Mouse (Mus musculus): ENCODE results near the gene 4930432K21Rik. TPM values are rescaled to one million over a fixed set of nuclear protein-coding genes. Genes with fewer than 3 reads are reported as not detected.

4930432K21Rik gene
- polyA plus RNA-seq, 1 experiment from 2014 or later = 1.2 TPM

DNA sequence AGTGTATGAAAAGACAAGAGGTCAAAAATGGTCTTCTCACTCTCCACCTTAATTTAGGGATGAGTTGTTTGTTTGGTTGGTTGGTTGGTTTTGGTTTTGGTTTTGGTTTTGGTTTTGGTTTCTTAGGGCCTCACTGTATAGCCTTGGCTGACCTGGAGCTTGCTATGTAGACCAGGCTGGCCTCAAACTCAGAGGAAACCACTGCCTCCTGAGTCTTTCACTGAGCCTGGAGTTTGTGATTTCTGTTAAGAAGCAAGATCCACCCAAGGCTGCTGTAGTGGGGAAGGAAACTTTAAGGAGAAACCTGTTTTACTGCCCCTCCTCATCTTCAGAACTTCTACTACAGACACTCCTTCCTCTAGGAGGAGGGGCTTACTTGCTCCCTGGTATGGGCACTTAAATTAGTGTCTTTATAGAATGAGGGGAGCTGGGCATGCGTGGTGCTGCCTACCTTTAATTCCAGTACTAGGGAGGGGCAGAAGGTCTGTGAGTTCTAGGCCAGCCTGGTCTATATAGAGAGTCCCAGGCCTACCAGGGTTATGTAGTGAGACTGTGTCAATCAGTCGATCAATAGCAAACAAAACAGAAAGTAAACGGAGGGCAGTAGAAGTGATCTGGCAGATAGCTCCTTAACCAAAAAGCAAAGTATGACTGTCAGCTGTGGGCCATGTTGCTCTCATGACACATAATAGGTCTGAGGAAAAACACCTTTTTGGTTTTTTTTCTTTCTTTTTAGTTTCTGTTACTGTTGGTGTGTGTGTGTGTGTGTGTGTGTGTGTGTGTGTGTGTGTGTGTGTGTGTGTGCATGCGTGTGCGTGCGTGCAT lies 41.4 kb upstream of the 4930432K21Rik start:
- no peaks in the 10 kb centered on the region for H3K27me3 ChIP-seq (ENCODE audit: control insufficient read depth, insufficient read depth, low read length)
- H3K36me3 ChIP-seq (ENCODE audit: control insufficient read depth, insufficient read depth) = peaks cover 6% of the 10 kb centered on the region; the same call in 1 of the 2 replicates
- H3K9me3 ChIP-seq (replicated peaks; ENCODE audit: control insufficient read depth, low read length) = no peaks in the 10 kb centered on the region
- H3K4me3 ChIP-seq (ENCODE audit: low read length) = no peak overlapping the region
- no peak overlapping the region for H3K9ac ChIP-seq (ENCODE audit: low read length)
- 89% methylated on average over 6 of the region's 6 CpGs for WGBS
- H3K4me1 ChIP-seq (ENCODE audit: control insufficient read depth, insufficient read depth, low read length) = peaks cover 13% of the 10 kb centered on the region
- no peak overlapping the region for H3K4me2 ChIP-seq (ENCODE audit: low read depth, low read length)
- H3K27ac ChIP-seq (ENCODE audit: low read length) = no peak overlapping the region
- no peak for ATAC-seq (replicated peaks; ENCODE audit: extremely low read depth, insufficient read depth, low FRiP score)

DNA sequence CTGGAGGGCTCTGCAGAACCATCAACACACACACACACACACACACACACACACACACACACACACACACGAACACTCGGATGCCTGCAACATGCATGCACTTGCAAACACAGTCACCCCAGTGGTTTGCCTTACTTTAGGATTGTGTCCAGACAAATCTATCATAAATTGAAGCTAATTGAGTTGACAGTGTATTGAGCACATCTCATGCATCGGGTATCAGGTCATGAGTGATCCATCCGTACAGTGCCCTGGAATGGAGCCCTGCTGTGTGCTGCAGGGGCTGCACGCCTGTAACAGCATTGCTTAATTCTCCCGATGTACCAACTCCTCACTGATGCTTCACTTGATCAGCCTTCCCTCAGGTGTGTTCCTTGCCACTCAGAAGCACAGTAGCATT lies 32.2 kb upstream of the 4930432K21Rik start:
- H3K27me3 ChIP-seq (ENCODE audit: control insufficient read depth, insufficient read depth, low read length) = no peaks in the 10 kb centered on the region
- no peaks in the 10 kb centered on the region for H3K36me3 ChIP-seq (ENCODE audit: control insufficient read depth, insufficient read depth)
- no peaks in the 10 kb centered on the region for H3K4me1 ChIP-seq (ENCODE audit: control insufficient read depth, insufficient read depth, low read length)
- no peak overlapping the region for H3K4me3 ChIP-seq (ENCODE audit: low read length)
- no peak for ATAC-seq (replicated peaks; ENCODE audit: extremely low read depth, insufficient read depth, low FRiP score)
- H3K9me3 ChIP-seq (replicated peaks; ENCODE audit: control insufficient read depth, low read length) = 0 out of 2 replicates have a peak, but pooled peaks cover 4% of the 10 kb centered on the region
- WGBS = 80% methylated on average over 6 of the region's 6 CpGs
- H3K9ac ChIP-seq (ENCODE audit: low read length) = no peak overlapping the region
- H3K4me2 ChIP-seq (ENCODE audit: low read depth, low read length) = no peak overlapping the region
- H3K27ac ChIP-seq (ENCODE audit: low read length) = no peak overlapping the region

DNA sequence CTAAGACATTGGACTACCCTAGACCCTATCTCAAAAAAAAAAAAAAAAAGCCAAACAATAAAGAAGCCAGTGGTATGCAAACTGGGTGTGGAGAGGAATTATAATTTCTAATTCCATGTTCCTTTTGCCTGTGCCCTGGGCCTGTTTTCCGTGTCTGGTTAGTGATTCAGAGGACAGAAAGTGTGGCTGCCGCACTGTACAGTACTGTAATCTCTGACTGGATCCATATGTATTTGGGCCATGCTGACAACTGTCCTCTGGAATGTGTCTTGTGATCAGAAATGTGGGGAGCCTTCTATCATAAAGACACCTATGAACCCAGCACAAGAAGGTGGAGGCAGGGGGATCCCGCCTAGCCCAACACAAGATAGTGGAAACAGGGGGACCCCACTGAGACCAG lies 25.7 kb upstream of the 4930432K21Rik start:
- 69% methylated on average over 3 of the region's 3 CpGs for WGBS
- 0 out of 2 replicates have a peak, but pooled peaks cover 4% of the 10 kb centered on the region for H3K9me3 ChIP-seq (replicated peaks; ENCODE audit: control insufficient read depth, low read length)

DNA sequence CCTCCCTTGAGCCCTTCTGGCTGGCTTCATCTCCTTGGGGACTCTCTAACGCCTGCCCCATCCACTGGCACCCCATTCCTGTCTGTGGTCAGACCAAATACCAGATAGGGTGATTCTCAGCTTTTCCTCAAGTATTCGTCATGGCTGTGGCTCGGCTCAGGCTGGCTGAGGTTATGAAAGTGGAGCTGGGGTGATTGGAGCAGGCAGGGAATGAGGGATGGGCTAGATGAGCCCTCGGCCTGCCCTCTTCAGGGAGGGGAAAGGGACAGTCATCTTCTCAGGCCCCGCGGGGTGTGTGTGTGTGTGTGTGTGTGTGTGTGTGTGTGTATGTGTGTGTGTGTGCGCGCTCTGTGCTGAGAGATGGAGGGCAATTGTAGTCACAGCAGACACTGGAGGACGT lies 22.2 kb upstream of the 4930432K21Rik start, which contains the start of gene Podnl1:
TSS of gene Podnl1 (plus strand) at position 334 of the 400 bp plus-strand sequence.
- Histone ChIP-seq H3K27ac (ENCODE audit: low read length) (no peak within 1 kb of the TSS), H3K4me2 (ENCODE audit: low read depth, low read length) (no peak within 1 kb of the TSS), H3K4me3 (ENCODE audit: low read length) (no peak within 1 kb of the TSS), H3K27me3 (ENCODE audit: control insufficient read depth, insufficient read depth, low read length) (no peaks in the 10 kb centered on the region), H3K36me3 (ENCODE audit: control insufficient read depth, insufficient read depth) (no peaks in the 10 kb centered on the region), H3K9ac (ENCODE audit: low read length) (no peak within 1 kb of the TSS), H3K9me3 (replicated peaks; ENCODE audit: control insufficient read depth, low read length) (no peaks in the 10 kb centered on the region), H3K4me1 (ENCODE audit: control insufficient read depth, insufficient read depth, low read length) (no peaks in the 10 kb centered on the region)
- 0 out of 2 replicates have a peak, but pooled peaks have one; percentile 23 for ATAC-seq (replicated peaks; ENCODE audit: extremely low read depth, insufficient read depth, low FRiP score)
- whole genome bisulfite sequencing = 44% methylated on average over 9 of the region's 9 CpGs

More for the DNA sequence above, 25.7 kb upstream of the 4930432K21Rik start:
- Histone ChIP-seq H3K4me1 (ENCODE audit: control insufficient read depth, insufficient read depth, low read length) (no peaks in the 10 kb centered on the region), H3K27ac (ENCODE audit: low read length) (no peak overlapping the region), H3K4me3 (ENCODE audit: low read length) (no peak overlapping the region), H3K36me3 (ENCODE audit: control insufficient read depth, insufficient read depth) (no peaks in the 10 kb centered on the region), H3K4me2 (ENCODE audit: low read depth, low read length) (no peak overlapping the region), H3K9ac (ENCODE audit: low read length) (no peak overlapping the region), H3K27me3 (ENCODE audit: control insufficient read depth, insufficient read depth, low read length) (no peaks in the 10 kb centered on the region)
- ATAC-seq (replicated peaks; ENCODE audit: extremely low read depth, insufficient read depth, low FRiP score) = no peak

DNA sequence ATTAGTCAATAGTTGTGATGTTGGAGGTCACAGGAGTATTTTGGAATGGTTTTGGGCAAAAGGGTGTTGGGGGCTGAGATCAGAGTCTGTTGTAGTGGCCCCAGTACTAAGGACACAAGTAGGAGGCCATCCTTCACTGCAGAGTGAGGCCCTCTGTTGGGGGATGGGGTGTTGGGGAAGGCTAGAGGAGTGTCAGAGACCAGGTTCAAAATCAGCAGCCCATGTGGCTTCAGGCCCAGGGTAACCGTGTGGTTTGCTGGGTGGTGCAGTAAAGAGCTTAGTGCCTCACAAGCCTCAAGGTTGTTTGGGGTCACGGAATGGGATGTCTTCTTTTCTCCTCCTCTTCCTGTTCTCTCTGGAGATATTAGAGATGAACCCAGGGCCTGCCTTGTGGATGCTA lies 21.1 kb upstream of the 4930432K21Rik start:
- Histone ChIP-seq H3K27ac (ENCODE audit: low read length) (no peak overlapping the region), H3K4me3 (ENCODE audit: low read length) (no peak overlapping the region), H3K27me3 (ENCODE audit: control insufficient read depth, insufficient read depth, low read length) (no peaks in the 10 kb centered on the region), H3K36me3 (ENCODE audit: control insufficient read depth, insufficient read depth) (no peaks in the 10 kb centered on the region), H3K9ac (ENCODE audit: low read length) (no peak overlapping the region), H3K4me1 (ENCODE audit: control insufficient read depth, insufficient read depth, low read length) (no peaks in the 10 kb centered on the region), H3K9me3 (replicated peaks; ENCODE audit: control insufficient read depth, low read length) (no peaks in the 10 kb centered on the region), H3K4me2 (ENCODE audit: low read depth, low read length) (no peak overlapping the region)
- ATAC-seq (replicated peaks; ENCODE audit: extremely low read depth, insufficient read depth, low FRiP score) = 0 out of 2 replicates have a peak, but pooled peaks have one; percentile 19
- WGBS = 73% methylated on average over 2 of the region's 2 CpGs

DNA sequence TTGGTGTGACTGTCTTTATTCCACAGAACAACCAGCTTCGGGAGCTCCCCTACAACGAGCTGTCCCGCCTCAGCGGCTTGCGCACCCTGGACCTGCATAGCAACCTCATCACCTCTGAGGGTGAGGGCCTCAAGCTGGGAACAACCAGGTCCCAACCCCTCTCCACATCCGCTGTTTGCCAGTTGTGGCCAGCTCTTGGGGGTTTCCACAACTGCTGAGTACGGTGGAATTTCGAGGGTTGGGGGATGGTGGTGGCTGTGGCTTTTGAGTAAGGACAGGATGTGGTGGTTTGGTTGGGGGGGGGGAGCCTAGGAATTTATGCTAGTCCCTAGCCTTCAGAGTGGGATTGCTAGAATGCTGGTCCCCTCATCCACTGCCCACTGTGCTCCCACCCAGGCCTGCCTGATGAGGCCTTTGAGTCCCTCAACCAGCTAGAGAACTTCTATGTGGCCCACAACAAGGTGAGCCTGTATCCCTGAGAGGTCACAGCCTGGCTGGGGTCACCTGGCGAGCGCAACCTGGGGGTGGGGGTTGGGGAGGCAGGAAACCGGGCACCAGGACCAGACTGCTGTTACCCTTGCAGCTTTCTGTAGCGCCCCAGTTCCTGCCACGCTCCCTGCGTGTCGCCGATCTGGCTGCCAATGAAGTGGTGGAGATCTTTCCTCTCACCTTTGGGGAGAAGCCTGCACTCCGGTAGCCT lies 20.5 kb upstream of the 4930432K21Rik start:
- no peak overlapping the region for H3K27ac ChIP-seq (ENCODE audit: low read length)
- no peaks in the 10 kb centered on the region for H3K36me3 ChIP-seq (ENCODE audit: control insufficient read depth, insufficient read depth)
- H3K27me3 ChIP-seq (ENCODE audit: control insufficient read depth, insufficient read depth, low read length) = no peaks in the 10 kb centered on the region
- ATAC-seq (replicated peaks; ENCODE audit: extremely low read depth, insufficient read depth, low FRiP score) = peak; percentile 29; the same call in 1 of the 2 replicates
- H3K9me3 ChIP-seq (replicated peaks; ENCODE audit: control insufficient read depth, low read length) = no peaks in the 10 kb centered on the region
- no peak overlapping the region for H3K4me3 ChIP-seq (ENCODE audit: low read length)
- H3K9ac ChIP-seq (ENCODE audit: low read length) = no peak overlapping the region
- WGBS = 52% methylated on average over 16 of the region's 17 CpGs
- H3K4me2 ChIP-seq (ENCODE audit: low read depth, low read length) = no peak overlapping the region
- H3K4me1 ChIP-seq (ENCODE audit: control insufficient read depth, insufficient read depth, low read length) = no peaks in the 10 kb centered on the region

DNA sequence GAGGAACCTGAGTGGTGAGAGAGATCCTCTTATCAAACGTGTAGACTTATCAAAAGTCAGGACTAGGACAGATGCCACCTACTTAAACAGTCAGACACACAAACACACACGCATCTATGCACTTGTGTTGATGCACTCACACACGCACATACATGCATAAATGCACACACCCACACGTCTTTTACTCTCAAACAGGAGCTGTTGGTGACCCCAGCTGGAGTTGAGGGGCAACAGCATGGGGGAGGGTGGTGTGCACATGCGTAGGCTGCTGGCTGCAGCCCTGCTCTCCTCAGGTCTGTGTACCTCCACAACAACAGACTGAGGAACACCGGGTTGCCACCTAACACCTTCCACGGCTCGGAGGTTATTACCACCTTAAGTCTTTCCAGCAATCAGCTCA lies 19.5 kb upstream of the 4930432K21Rik start:
- H3K27ac ChIP-seq (ENCODE audit: low read length) = no peak overlapping the region
- 51% methylated on average over 8 of the region's 8 CpGs for WGBS
- H3K9me3 ChIP-seq (replicated peaks; ENCODE audit: control insufficient read depth, low read length) = no peaks in the 10 kb centered on the region

DNA sequence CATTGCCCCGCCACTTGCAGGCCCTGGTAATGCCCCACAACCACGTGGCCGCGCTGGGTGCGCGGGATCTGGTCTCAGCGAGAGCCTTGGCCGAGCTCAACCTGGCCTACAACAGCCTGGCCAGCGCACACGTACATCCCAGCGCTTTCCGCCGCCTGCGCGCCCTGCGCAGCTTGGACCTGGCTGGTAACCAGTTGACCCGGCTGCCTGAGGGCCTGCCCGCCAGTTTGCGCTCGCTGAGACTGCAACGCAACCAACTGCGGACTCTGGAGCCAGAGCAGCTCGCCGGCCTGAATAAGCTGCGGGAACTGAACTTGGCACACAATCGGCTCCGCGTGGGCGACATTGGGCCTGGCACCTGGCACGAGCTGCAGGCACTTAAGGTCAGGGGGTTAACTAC lies 17.0 kb upstream of the 4930432K21Rik start:
- Histone ChIP-seq H3K4me2 (ENCODE audit: low read depth, low read length) (no peak overlapping the region), H3K27me3 (ENCODE audit: control insufficient read depth, insufficient read depth, low read length) (no peaks in the 10 kb centered on the region), H3K4me1 (ENCODE audit: control insufficient read depth, insufficient read depth, low read length) (no peaks in the 10 kb centered on the region), H3K9me3 (replicated peaks; ENCODE audit: control insufficient read depth, low read length) (no peaks in the 10 kb centered on the region), H3K9ac (ENCODE audit: low read length) (no peak overlapping the region), H3K4me3 (ENCODE audit: low read length) (no peak overlapping the region), H3K36me3 (ENCODE audit: control insufficient read depth, insufficient read depth) (peaks cover 20% of the 10 kb centered on the region), H3K27ac (ENCODE audit: low read length) (no peak overlapping the region)
- WGBS = 42% methylated on average over 30 of the region's 30 CpGs
- no peak for ATAC-seq (replicated peaks; ENCODE audit: extremely low read depth, insufficient read depth, low FRiP score)

More for the DNA sequence above, 19.5 kb upstream of the 4930432K21Rik start:
- Histone ChIP-seq H3K27me3 (ENCODE audit: control insufficient read depth, insufficient read depth, low read length) (no peaks in the 10 kb centered on the region), H3K36me3 (ENCODE audit: control insufficient read depth, insufficient read depth) (peaks cover 5% of the 10 kb centered on the region; the same call in 1 of the 2 replicates), H3K9ac (ENCODE audit: low read length) (no peak overlapping the region), H3K4me1 (ENCODE audit: control insufficient read depth, insufficient read depth, low read length) (no peaks in the 10 kb centered on the region), H3K4me2 (ENCODE audit: low read depth, low read length) (no peak overlapping the region), H3K4me3 (ENCODE audit: low read length) (no peak overlapping the region)
- ATAC-seq (replicated peaks; ENCODE audit: extremely low read depth, insufficient read depth, low FRiP score) = no peak; the same call in 1 of the 2 replicates

DNA sequence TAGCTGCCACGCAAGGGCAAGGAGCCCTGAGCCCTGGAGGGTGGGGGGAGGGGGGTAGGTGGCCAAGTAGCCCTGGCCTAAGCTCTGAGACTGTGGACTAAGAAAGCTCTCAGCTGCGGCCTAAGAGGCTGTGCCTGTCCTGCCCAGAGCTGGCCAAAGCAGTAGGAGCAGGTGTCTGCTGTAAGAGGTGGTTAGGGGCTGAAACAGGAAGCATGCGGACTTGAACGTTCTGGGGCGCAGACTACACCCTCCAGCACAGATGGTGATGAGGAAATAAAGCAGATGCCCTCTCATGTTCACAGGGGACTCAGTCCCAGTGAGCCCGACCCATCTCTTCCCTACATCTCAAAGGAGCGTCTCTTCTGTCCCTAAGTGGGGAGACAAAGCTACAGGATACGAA lies 15.6 kb upstream of the 4930432K21Rik start:
- H3K4me1 ChIP-seq (ENCODE audit: control insufficient read depth, insufficient read depth, low read length) = no peaks in the 10 kb centered on the region
- H3K9me3 ChIP-seq (replicated peaks; ENCODE audit: control insufficient read depth, low read length) = no peaks in the 10 kb centered on the region
- H3K36me3 ChIP-seq (ENCODE audit: control insufficient read depth, insufficient read depth) = peaks cover 27% of the 10 kb centered on the region
- H3K27ac ChIP-seq (ENCODE audit: low read length) = no peak overlapping the region
- H3K4me2 ChIP-seq (ENCODE audit: low read depth, low read length) = no peak overlapping the region
- H3K4me3 ChIP-seq (ENCODE audit: low read length) = no peak overlapping the region
- WGBS = 76% methylated on average over 8 of the region's 8 CpGs
- ATAC-seq (replicated peaks; ENCODE audit: extremely low read depth, insufficient read depth, low FRiP score) = no peak
- H3K27me3 ChIP-seq (ENCODE audit: control insufficient read depth, insufficient read depth, low read length) = no peaks in the 10 kb centered on the region
- no peak overlapping the region for H3K9ac ChIP-seq (ENCODE audit: low read length)

Measured in heart, embryonic 16.5 days (tissue).